Mouse (Mus musculus): ENCODE data around the gene Gm9045. TPM values are rescaled to one million over a fixed set of nuclear protein-coding genes. Genes with fewer than 3 reads are reported as not detected.
"Not testable (repeated sequence)": the region's sequence is repeated elsewhere in the genome, so short reads cannot be mapped to it uniquely, and the experiment has no call there.

Gene Gm9045
- 0.29 and 0.31 TPM in 2 replicates for total RNA-seq (2012; rRNA removed)
- under 1 TPM in 1 of 2 experiments, not detected in 1; 0.07 TPM for polyA plus RNA-seq (2012; ENCODE audit: insufficient read depth in 1 of 2, insufficient read length in 2 of 2, low read depth in 1 of 2, low replicate concordance in 2 of 2, missing spikeins in 1 of 2)

DNA sequence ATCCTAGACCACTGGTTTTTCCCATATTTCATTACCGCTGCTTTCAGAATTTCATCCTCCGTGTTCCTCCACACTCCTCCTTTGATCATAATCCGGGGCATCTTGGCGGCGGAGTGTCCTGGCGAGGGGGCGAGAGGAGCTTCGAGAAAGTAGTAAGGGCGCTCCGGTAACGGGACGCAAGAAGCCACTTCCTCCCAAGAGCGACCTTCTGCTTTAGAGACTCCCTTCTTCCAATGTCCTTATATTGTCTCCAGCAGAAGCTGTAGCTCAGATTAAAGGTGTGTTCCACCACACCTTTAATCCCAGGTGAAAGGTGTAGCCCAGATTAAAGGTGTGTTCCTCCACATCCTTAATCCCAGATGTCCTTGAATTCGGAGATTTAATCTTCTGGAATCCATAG, at the start of gene Gm9045:
TSS of gene Gm9045 (minus strand) at position 101 of the 400 bp plus-strand sequence.
- not testable (repeated sequence) for H3K27me3 ChIP-seq (ENCODE audit: control insufficient read depth in 1 of 2, insufficient read depth in 2 of 2, low read length in 2 of 2); H3K9me3 ChIP-seq (replicated peaks; ENCODE audit: insufficient read depth, low read length); H3K36me3 ChIP-seq (ENCODE audit: control insufficient read depth in 1 of 2, insufficient read depth in 2 of 2, low read length in 2 of 2); H3K9ac ChIP-seq (ENCODE audit: control insufficient read depth, low read depth, low read length, poor library complexity, severe bottlenecking); H3K79me2 ChIP-seq (ENCODE audit: control insufficient read depth, insufficient read depth, low read length, poor library complexity); H3K27ac ChIP-seq (ENCODE audit: control insufficient read depth, low read depth, low read length); DNase-seq (ENCODE audit: low read depth, low spot score); H3K4me3 ChIP-seq (ENCODE audit: control insufficient read depth in 1 of 2, insufficient read depth in 1 of 2, low read depth in 2 of 2, low read length in 2 of 2); H3K4me1 ChIP-seq (ENCODE audit: control insufficient read depth in 1 of 2, insufficient read depth in 2 of 2, low read length in 2 of 2)

DNA sequence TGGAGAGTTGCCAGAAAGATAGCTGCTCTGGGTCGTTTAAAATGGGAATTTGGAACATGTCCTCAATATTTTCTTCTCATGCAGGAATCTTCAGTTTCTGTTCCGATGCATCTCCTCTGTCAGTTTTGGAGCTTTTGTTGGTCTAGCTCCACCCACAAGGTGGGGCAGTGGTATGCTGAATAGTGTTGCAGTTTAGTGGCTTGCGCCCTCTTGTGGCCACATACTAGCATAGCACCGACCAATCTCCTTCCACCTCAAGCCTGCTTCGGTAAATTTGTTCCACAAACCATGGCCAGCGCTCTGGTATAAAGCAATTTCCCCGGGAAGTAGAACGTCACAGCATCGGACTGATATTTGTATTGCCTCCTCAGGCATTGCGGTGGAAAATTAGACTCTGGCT, 32.8 kb upstream of the Gm9045 start:
- no peaks in the 10 kb centered on the region for H3K9me3 ChIP-seq (replicated peaks; ENCODE audit: insufficient read depth, low read length)
- H3K79me2 ChIP-seq (ENCODE audit: control insufficient read depth, insufficient read depth, low read length, poor library complexity) = no peaks in the 10 kb centered on the region
- no peaks in the 10 kb centered on the region for H3K36me3 ChIP-seq (ENCODE audit: control insufficient read depth in 1 of 2, insufficient read depth in 2 of 2, low read length in 2 of 2)
- peak; percentile 86 for DNase-seq (ENCODE audit: low read depth, low spot score)
- no peaks in the 10 kb centered on the region for H3K27me3 ChIP-seq (ENCODE audit: control insufficient read depth in 1 of 2, insufficient read depth in 2 of 2, low read length in 2 of 2)
- no peaks in the 10 kb centered on the region for H3K4me1 ChIP-seq (ENCODE audit: control insufficient read depth in 1 of 2, insufficient read depth in 2 of 2, low read length in 2 of 2)
- no peak overlapping the region for H3K27ac ChIP-seq (ENCODE audit: control insufficient read depth, low read depth, low read length)
- H3K9ac ChIP-seq (ENCODE audit: control insufficient read depth, low read depth, low read length, poor library complexity, severe bottlenecking) = no peak overlapping the region
- no peak overlapping the region for H3K4me3 ChIP-seq (ENCODE audit: control insufficient read depth in 1 of 2, insufficient read depth in 1 of 2, low read depth in 2 of 2, low read length in 2 of 2)
- no peak for TF ChIP-seq TCF12 (IDR thresholded peaks at IDR 0.05; ENCODE audit: low read depth, low read length)
- TF ChIP-seq EP300 (IDR thresholded peaks at IDR 0.05; ENCODE audit: low read depth in 1 of 2, low read length in 2 of 2) = no peak
- no peak for TF ChIP-seq UBTF (IDR thresholded peaks at IDR 0.05; ENCODE audit: borderline replicate concordance, insufficient read depth, low read depth, low read length)
- TF ChIP-seq MXI1 (IDR thresholded peaks at IDR 0.05; ENCODE audit: low read depth, low read length) = 0 out of 2 replicates have a peak, but pooled peaks have one; percentile 20
- 0 out of 2 replicates have a peak, but pooled peaks have one; percentile 23 for TF ChIP-seq BHLHE40 (IDR thresholded peaks at IDR 0.05; ENCODE audit: borderline replicate concordance, low read depth, low read length)
- TF ChIP-seq USF2 (IDR thresholded peaks at IDR 0.05; ENCODE audit: borderline replicate concordance in 1 of 2, insufficient read depth in 1 of 2, low read depth in 1 of 2, low read length in 2 of 2) = no peak
- TF ChIP-seq POLR2A (IDR thresholded peaks at IDR 0.05; ENCODE audit: control insufficient read depth in 1 of 2, insufficient read depth in 1 of 2, low read depth in 1 of 2, low read length in 2 of 2, poor library complexity in 1 of 2) = no peak
- no peak for TF ChIP-seq ETS1 (IDR thresholded peaks at IDR 0.05; ENCODE audit: low read depth, low read length)
- TF ChIP-seq NRF1 (IDR thresholded peaks at IDR 0.05; ENCODE audit: insufficient read depth, low read depth, low read length, poor library complexity, severe bottlenecking) = no peak
- TF ChIP-seq TBP (IDR thresholded peaks at IDR 0.05; ENCODE audit: low read depth, low read length) = peak; percentile 68; the same call in 1 of the 2 replicates
- TF ChIP-seq KAT2A (conservative IDR thresholded peaks at IDR 0.05; ENCODE audit: low read depth, low read length) = no peak
- TF ChIP-seq POLR2AphosphoS5 (IDR thresholded peaks at IDR 0.05; ENCODE audit: borderline replicate concordance, low read depth, low read length) = no peak
- TF ChIP-seq ZC3H11A (IDR thresholded peaks at IDR 0.05; ENCODE audit: low read depth, low read length) = peak; percentile 81
- no peak for TF ChIP-seq ELF1 (IDR thresholded peaks at IDR 0.05; ENCODE audit: low read depth, low read length)
- TF ChIP-seq MEF2A (IDR thresholded peaks at IDR 0.05; ENCODE audit: extremely low read depth, insufficient replicate concordance, low read depth, low read length, poor library complexity, severe bottlenecking) = no peak
- TF ChIP-seq ZKSCAN1 (IDR thresholded peaks at IDR 0.05; ENCODE audit: low read depth, low read length) = no peak
- no peak for TF ChIP-seq TAL1 (IDR thresholded peaks at IDR 0.05; ENCODE audit: low read length)
- TF ChIP-seq MAZ (IDR thresholded peaks at IDR 0.05; ENCODE audit: low read depth, low read length) = no peak
- TF ChIP-seq SMC3 (IDR thresholded peaks at IDR 0.05; ENCODE audit: low read depth, low read length) = peak; percentile 94
- TF ChIP-seq GABPA (IDR thresholded peaks at IDR 0.05; ENCODE audit: low read depth, low read length) = no peak
- TF ChIP-seq RCOR1 (IDR thresholded peaks at IDR 0.05; ENCODE audit: low read depth, low read length) = no peak
- TF ChIP-seq HCFC1 (IDR thresholded peaks at IDR 0.05; ENCODE audit: low read depth, low read length) = no peak
- TF ChIP-seq MYC (IDR thresholded peaks at IDR 0.05; ENCODE audit: low read depth, low read length) = 0 out of 2 replicates have a peak, but pooled peaks have one; percentile 20
- TF ChIP-seq CTCF (IDR thresholded peaks at IDR 0.05 in 2 of 3, conservative IDR thresholded peaks at IDR 0.05 in 1 of 3; ENCODE audit: control insufficient read depth in 1 of 3, insufficient read depth in 1 of 3, low read depth in 2 of 3, low read length in 3 of 3, poor library complexity in 1 of 3, severe bottlenecking in 1 of 3) = peak; percentile 85 to 95 (median 95)
- no peak for TF ChIP-seq GATA1 (IDR thresholded peaks at IDR 0.05; ENCODE audit: low read depth, low read length)
- no peak for TF ChIP-seq MAFK (IDR thresholded peaks at IDR 0.05; ENCODE audit: borderline replicate concordance, low read depth, low read length)
- peak; percentile 89 for TF ChIP-seq RAD21 (IDR thresholded peaks at IDR 0.05; ENCODE audit: low read depth, low read length)
- TF ChIP-seq MAX (IDR thresholded peaks at IDR 0.05; ENCODE audit: low read length) = 0 out of 2 replicates have a peak, but pooled peaks have one; percentile 24
- TF ChIP-seq CHD2 (IDR thresholded peaks at IDR 0.05; ENCODE audit: low read length) = no peak
- TF ChIP-seq NELFE (IDR thresholded peaks at IDR 0.05; ENCODE audit: low read depth, low read length) = peak; percentile 23; the same call in 1 of the 2 replicates
- TF ChIP-seq E2F4 (IDR thresholded peaks at IDR 0.05; ENCODE audit: borderline replicate concordance, low read depth, low read length) = no peak

Measured in MEL (cell line).